Mouse (Mus musculus) natural killer cell, adult 2 months (primary cell): ENCODE results near the gene Nln.

Experiments used
- DNase-seq, 2 experiments: peaks; one replicate each; pipeline ENCODE4 v3.0.0; 2022; ENCODE audit warnings: low spot score in 2 of 2

Gene Nln

GRCm38 (mm10) chr13:104015246-104016105 is 93.9 kb downstream of the Nln start:
- no peak for DNase-seq

DNA sequence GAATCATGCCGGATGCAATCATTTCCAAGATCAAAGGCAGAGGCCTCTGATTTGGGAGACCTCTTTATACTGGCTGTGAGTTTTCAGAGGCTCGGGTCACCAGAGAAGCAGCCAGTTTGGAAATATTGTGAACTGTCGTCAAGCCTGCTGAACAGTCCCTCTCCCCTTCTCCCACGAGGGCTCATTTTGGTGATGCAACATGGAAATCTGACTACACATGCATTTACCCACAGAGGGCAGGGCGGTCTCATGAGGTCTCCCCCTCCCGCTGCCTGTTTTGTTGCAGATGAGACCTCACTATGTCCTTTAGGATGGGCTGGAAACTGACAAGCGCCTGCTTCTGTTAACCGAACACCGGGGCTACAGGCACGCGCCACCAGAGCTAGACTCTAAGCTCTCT is 95.4 kb downstream of the Nln start:
- no peak for DNase-seq

- no peak for DNase-seq
Measured at GRCm38 (mm10) chr13:104013380-104013779, 96.0 kb downstream of the Nln start.

DNA sequence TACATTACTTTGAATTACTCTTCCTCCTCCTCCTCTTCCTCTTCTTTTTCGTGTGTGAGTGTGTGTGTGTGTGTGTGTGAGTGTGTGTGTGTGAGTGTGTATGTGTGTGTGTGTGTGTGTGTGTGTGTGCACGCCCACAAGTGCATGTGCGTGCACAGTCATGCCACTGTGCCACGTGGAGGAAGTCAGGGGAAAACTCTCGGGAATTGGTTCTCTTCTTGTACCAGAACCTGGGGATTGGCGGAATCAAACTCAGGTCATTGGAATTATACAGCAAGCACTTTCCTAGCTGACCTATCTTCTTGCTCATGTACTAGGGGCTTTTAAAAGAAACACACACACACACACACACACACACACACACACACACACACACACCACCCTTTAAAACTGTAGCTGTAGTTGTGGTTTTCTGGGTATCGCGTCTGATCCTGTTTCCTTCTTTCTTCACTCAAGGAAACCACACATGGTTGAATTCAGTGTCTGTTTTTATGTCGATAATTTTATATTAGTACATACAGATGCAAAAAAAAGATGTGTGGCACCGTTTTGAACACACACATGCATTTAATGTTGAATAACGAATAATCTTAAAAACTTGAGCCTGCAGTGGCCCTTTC is 97.1 kb downstream of the Nln start:
- DNase-seq = no peak

DNA sequence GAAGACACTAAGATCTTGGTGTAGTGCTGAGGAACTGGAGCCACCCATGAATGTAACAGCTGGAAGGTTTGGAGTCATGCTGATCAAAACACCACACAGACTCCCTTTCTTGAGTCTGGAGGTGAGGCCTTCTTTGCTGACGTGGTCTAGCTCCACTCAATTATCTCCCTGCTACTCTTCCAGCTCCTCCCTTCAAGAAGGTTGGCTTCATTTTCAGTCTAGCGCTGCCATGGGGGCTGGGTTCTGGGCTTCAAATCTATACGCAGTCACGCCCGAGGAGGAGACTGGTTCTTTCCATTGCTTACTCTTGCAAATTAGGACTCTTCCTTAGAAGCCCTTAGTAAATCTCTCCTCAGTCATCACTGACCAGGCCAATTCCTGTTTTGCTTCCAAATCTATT is 98.1 kb downstream of the Nln start:
- DNase-seq = no peak

DNA sequence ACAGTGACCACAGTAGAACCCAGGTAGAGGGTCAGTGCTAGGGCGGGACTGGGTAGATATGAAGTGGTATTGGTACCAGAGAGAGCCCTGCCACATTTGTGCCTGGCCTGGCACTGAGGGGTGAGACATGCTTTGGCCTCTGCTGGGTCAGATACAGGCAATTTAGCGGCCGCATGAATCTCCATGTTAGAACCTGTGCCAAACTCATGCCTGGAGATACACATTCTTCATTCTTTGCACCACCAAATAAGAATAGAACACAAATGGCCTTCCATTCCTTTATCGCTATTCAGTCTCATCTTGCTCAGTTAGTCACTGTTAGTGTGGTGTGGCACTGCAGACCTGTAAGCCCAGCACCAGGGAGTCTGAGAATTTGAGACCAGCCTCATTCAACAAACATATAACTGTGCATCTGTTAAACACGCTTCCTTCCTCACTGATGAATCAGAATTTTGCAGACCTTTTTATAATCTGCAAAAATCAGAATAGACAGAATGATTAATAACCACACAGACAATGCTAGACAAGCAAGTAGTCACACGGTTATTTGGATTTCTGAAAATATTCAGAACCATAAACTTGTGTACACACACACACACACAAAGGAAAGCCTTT is 104.1 kb downstream of the Nln start:
- no peak for DNase-seq

- DNase-seq = no peak
Measured at GRCm38 (mm10) chr13:103994085-103994455, 115.3 kb downstream of the Nln start.

DNA sequence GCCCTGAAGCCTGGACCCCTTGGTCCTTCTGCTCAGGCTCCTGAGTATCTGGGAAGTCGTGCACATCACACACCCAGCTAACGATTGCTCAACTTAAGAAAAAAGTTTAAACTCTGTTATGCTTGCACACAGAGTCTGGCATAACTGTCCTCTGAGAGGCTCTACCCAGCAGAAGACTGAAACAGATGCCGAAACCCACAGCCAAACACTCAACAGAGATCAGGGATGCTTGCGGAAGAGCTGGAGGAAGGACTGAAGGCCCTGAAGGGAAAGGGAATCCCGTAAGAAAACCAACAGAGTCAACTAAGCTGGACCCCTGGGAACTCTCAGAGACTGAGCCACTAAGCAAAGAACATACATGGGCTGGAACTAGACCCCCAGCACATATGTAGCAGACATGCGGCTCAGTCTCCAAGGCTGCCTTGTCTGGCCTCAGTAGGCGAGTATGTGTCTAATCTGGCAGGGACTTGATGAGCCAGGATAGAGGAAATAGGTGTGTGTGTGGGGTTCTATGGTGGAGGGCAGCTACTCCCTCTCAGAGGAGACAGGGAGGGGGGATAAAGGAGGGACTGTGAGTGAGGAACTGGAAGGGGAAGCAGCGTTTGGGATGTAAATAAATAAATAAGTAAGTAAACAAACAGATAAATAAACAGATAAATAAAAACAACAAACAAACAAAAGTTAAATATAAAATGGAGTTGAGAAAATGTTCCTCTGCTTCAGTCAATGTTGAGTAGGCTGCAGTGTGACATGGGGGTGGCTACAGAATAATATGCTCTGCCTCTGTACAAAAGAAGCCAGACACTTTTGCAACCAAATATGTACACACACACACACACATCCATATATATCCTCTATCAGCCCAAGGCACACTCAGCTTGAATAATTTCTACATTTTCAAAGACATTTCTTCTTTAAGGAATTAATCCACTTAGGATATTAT is 116.0 kb downstream of the Nln start:
- no peak for DNase-seq

GRCm38 (mm10) chr13:103986660-103987059 is 122.8 kb downstream of the Nln start:
- DNase-seq = no peak

DNA sequence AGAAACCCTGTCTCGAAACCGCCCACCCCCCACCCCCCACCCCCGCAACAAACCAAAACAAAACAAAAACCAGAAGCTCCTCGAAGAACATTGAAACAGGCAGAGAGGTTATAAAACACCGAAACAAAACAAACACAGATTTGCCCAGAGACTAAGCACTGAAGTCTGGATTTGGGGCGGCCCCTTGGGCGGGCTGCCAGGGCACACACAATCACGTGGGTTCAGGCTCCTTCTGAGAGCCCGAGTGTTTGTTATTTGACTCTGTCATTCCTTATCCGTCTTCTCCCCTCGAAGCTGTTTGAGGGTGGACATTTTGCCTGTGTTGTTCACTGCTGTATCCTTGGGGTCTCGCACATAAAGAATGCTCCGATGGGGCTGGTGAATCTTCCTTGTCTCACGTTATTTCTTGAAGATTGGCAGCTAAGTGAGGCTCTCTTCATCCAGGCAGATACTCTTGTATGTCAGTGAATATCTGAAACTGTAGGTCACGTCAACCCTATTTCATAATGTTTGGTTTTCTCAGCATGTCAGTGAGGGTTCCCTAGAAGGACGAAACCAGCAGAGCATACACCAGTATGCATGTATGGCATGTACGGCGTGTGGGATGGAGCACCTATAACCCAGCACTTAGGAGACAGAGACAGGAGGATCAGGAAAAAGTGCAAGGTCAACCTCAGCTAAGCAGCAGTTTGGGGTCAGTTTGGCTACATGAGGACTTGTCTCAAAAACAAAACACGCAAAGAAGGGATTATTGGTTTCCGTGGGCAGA is 123.7 kb downstream of the Nln start:
- no peak for DNase-seq

DNA sequence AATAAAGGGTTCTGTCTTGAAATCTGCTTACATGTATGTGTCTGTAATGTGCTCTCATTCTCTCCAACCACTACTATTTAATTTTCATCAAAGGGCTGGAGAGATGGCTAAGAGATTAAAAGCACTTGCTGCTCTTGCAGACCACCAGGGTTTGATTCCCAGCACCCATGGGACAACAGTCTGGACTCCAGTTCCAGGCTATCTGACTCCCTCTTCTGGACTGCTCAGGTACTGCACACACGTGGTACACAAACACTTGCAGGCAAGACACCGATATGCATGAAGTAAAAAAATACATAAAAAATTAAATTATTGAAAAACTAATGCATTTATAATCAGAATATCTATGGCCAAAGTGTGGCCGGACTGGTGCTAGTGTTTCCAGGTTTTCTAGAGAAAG is 127.0 kb downstream of the Nln start:
- DNase-seq = no peak

DNA sequence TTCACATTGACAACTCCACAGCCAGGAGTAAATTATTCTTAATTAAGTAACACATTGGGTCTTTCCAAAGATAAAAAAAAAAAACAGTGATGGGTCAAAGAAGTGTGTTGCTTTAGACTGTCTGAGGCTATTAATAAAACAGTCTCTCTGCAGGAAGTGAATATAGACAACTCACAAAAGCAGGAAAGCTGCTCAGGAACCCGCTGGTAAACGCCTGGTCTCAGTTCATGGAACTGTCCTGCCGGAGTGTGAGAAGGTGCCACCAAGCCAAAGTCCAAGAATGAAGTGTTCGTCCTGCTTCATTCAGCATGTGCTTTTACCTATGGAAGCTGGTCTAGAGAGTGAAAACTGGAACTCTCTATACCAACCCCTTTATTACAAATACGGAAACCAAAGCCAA is 129.0 kb downstream of the Nln start:
- DNase-seq = no peak

GRCm38 (mm10) chr13:103978286-103978866 is 131.0 kb downstream of the Nln start:
- no peak for DNase-seq

GRCm38 (mm10) chr13:103977844-103978243 is 131.6 kb downstream of the Nln start:
- DNase-seq = no peak

- DNase-seq = no peak
Measured at GRCm38 (mm10) chr13:103976181-103976724, 133.2 kb downstream of the Nln start.

DNA sequence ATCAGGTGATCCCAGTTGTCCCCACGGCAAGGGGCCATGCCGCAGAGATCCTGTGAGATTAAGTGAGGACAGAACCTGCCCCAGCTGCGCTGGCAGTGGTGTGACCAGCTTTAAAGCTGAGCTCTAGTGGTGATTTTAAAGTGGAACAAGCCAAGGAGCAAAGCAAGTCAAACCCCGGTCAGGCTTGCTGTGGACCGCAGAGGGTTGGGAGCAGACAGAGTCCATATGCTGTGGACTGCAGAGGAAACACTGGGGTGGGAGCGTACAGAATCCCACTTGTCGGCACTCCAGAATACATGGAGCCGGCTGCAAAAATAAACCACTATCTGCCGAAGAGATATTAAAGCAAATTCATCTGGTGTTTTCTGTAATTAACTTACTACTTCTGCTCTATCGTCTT is 134.3 kb downstream of the Nln start:
- no peak for DNase-seq

- DNase-seq = no peak
Measured at GRCm38 (mm10) chr13:103973977-103974376, 135.4 kb downstream of the Nln start.
